Mouse (Mus musculus) layer of hippocampus, adult 18-20 months (tissue): ENCODE measurements around the gene Rpl36a. TPM values are rescaled to one million over a fixed set of nuclear protein-coding genes. Genes with fewer than 3 reads are reported as not detected.

ENCODE experiments used
- DNase-seq, 2 experiments: peaks; one replicate each; pipeline ENCODE4 v3.0.0; 2022; ENCODE audit warnings: low spot score in 2 of 2
- long read RNA-seq: library from polyadenylated mRNA; stranded (forward); transcript quantifications from one replicate; pipeline ENCODE4 v2.0.0, GENCODE M21; 2021
- total RNA-seq, 2 experiments: library from RNA; stranded (reverse); gene quantifications; 2 replicates each; pipeline ENCODE4 v1.2.3; 2021

The Rpl36a gene
- total RNA-seq, result 100 to 1,000 TPM; 151 to 153 TPM
- long read RNA-seq, transcript Rpl36a-201 (5 exons, 483 nt), result major isoform, 39 of 43 reads
- long read RNA-seq, partial matches to known transcripts, result 0 of 43 reads
- long read RNA-seq, other reads (novel, unspliced or antisense), result 0 of 43 reads

- peak; percentile 78 to 92 for DNase-seq
These were observed at the start of gene Rpl36a for GRCm38 (mm10) chrX:134585103-134586002. Gene Rpl36a (plus strand): TSS chrX:134585654.

- peak in 1 of 2 experiments; percentile 1 for DNase-seq
These were observed 45.7 kb upstream of the Rpl36a start for GRCm38 (mm10) chrX:134539795-134540194.

GRCm38 (mm10) chrX:134540414-134541135 is 44.9 kb upstream of the Rpl36a start:
- DNase-seq, result peak in 1 of 2 experiments; percentile 1

GRCm38 (mm10) chrX:134541145-134541954 is 44.1 kb upstream of the Rpl36a start, which contains the start of gene Timm8a1:
Gene Timm8a1 (minus strand): TSS chrX:134541865.
- peak; percentile 16 to 33 for DNase-seq

- no peak for DNase-seq
These were observed 43.5 kb upstream of the Rpl36a start for GRCm38 (mm10) chrX:134541955-134542308.

- no peak for DNase-seq
These were observed 38.1 kb upstream of the Rpl36a start for GRCm38 (mm10) chrX:134547330-134547729.

- DNase-seq, result peak in 1 of 2 experiments; percentile 50
These were observed 34.6 kb upstream of the Rpl36a start for GRCm38 (mm10) chrX:134550903-134551302.

- DNase-seq, result no peak
These were observed 32.1 kb upstream of the Rpl36a start for GRCm38 (mm10) chrX:134553326-134553725.

GRCm38 (mm10) chrX:134554425-134554824 is 31.0 kb upstream of the Rpl36a start:
- no peak for DNase-seq

- DNase-seq, result no peak
These were observed 21.1 kb upstream of the Rpl36a start for GRCm38 (mm10) chrX:134564326-134564725.

- no peak for DNase-seq
These were observed 18.8 kb upstream of the Rpl36a start for GRCm38 (mm10) chrX:134566536-134567222.

- DNase-seq, result no peak
These were observed 7.6 kb upstream of the Rpl36a start for GRCm38 (mm10) chrX:134577896-134578295.

- no peak for DNase-seq
These were observed 4.7 kb upstream of the Rpl36a start for GRCm38 (mm10) chrX:134580528-134581305.

GRCm38 (mm10) chrX:134582270-134582669 is 3.2 kb upstream of the Rpl36a start:
- no peak for DNase-seq

- DNase-seq, result no peak
These were observed 2.4 kb upstream of the Rpl36a start, which contains the start of gene Btk for GRCm38 (mm10) chrX:134582888-134583669. Gene Btk (minus strand): TSS chrX:134583570.

- no peak for DNase-seq
These were observed 993 bp downstream of the Rpl36a start for GRCm38 (mm10) chrX:134586447-134586846.

GRCm38 (mm10) chrX:134588261-134588660 is 2.8 kb downstream of the Rpl36a start:
- no peak for DNase-seq

GRCm38 (mm10) chrX:134588997-134589396 is 3.5 kb downstream of the Rpl36a start:
- DNase-seq, result no peak

- no peak for DNase-seq
These were observed 4.4 kb downstream of the Rpl36a start for GRCm38 (mm10) chrX:134589836-134590235.
